Mouse (Mus musculus) right cerebral cortex, postnatal 10 days (tissue): Measurements from ENCODE around the gene Gga1.

Source experiments
- DNase-seq, 2 experiments: peaks; one replicate each; pipeline ENCODE4 v3.0.0; 2021; ENCODE audit warnings: low spot score in 2 of 2

The Gga1 gene

GRCm38 (mm10) chr15:78875537-78875936 is 1.5 kb upstream of the Gga1 start:
- no peak for DNase-seq

GRCm38 (mm10) chr15:78876258-78876696 is 713 bp upstream of the Gga1 start:
- peak; percentile 91 to 92 for DNase-seq

GRCm38 (mm10) chr15:78877810-78878390 is 910 bp downstream of the Gga1 start:
- DNase-seq, result peak in 1 of 2 experiments; percentile 39

- peak in 1 of 2 experiments; percentile 24 for DNase-seq
Observed at GRCm38 (mm10) chr15:78878792-78879516, 2.0 kb downstream of the Gga1 start.

- DNase-seq, result no peak
Observed at GRCm38 (mm10) chr15:78880432-78880831, 3.4 kb downstream of the Gga1 start.

- DNase-seq, result no peak
Observed at GRCm38 (mm10) chr15:78881828-78882227, 4.8 kb downstream of the Gga1 start.

GRCm38 (mm10) chr15:78889401-78889853 is 12.4 kb downstream of the Gga1 start:
- DNase-seq, result no peak

GRCm38 (mm10) chr15:78892440-78892839 is 15.4 kb downstream of the Gga1 start:
- no peak for DNase-seq

- DNase-seq, result no peak
Observed at GRCm38 (mm10) chr15:78894726-78895125, 17.7 kb downstream of the Gga1 start.

GRCm38 (mm10) chr15:78895741-78896140 is 18.8 kb downstream of the Gga1 start:
- no peak for DNase-seq

GRCm38 (mm10) chr15:78896149-78896548 is 19.2 kb downstream of the Gga1 start:
- DNase-seq, result no peak

GRCm38 (mm10) chr15:78897488-78897887 is 20.5 kb downstream of the Gga1 start:
- no peak for DNase-seq

GRCm38 (mm10) chr15:78898507-78899001 is 21.6 kb downstream of the Gga1 start:
- DNase-seq, result no peak

- DNase-seq, result no peak
Observed at GRCm38 (mm10) chr15:78899409-78899739, 22.4 kb downstream of the Gga1 start, which contains the start of gene Gm49510. Gene Gm49510 (plus strand): TSS chr15:78899667.

GRCm38 (mm10) chr15:78899740-78900584 is 23.0 kb downstream of the Gga1 start, which contains the start of gene Sh3bp1:
Gene Sh3bp1 (plus strand): TSS chr15:78899768.
- DNase-seq, result peak; percentile 65 to 74

- DNase-seq, result no peak
Observed at GRCm38 (mm10) chr15:78900585-78901421, 23.8 kb downstream of the Gga1 start.

GRCm38 (mm10) chr15:78901422-78901789 is 24.4 kb downstream of the Gga1 start:
- no peak for DNase-seq

GRCm38 (mm10) chr15:78903243-78903642 is 26.3 kb downstream of the Gga1 start:
- DNase-seq, result peak; percentile 79 to 88

- no peak for DNase-seq
Observed at GRCm38 (mm10) chr15:78908399-78908798, 31.4 kb downstream of the Gga1 start.

GRCm38 (mm10) chr15:78908982-78909381 is 32.0 kb downstream of the Gga1 start:
- no peak for DNase-seq

GRCm38 (mm10) chr15:78912040-78912439 is 35.0 kb downstream of the Gga1 start:
- peak in 1 of 2 experiments; percentile 71 for DNase-seq
